Mouse (Mus musculus) intestine, embryonic 16.5 days (tissue): ENCODE data around the gene Vmn2r32. TPM values are rescaled to one million over a fixed set of nuclear protein-coding genes. Genes with fewer than 3 reads are reported as not detected.
"Not testable (repeated sequence)": the region's sequence is repeated elsewhere in the genome, so short reads cannot be mapped to it uniquely, and the experiment has no call there.

Experiments
- ATAC-seq: fragments of 200-750 bp; cut with Nextera tagmentation; 2 replicates; pipeline ENCODE4 v1.8.0; 2017; ENCODE audit warnings: moderate TSS enrichment, moderate library complexity
- H3K27ac ChIP-seq: fragments of 300-500 bp; sonication (generic); 2 replicates; pipeline ENCODE4 v1.5.1; 2014; ENCODE audit warnings: mild to moderate bottlenecking, low read length
- H3K27me3 ChIP-seq: fragments of 300-500 bp; sonication (generic); replicated peaks from 2 replicates; pipeline ENCODE4 v1.6.1; 2014; ENCODE audit warnings: low read length, control low read depth, mixed read lengths; ENCODE audit not compliant: control insufficient read depth, insufficient read depth
- H3K36me3 ChIP-seq: fragments of 300-500 bp; sonication (generic); 2 replicates; pipeline ENCODE4 v1.6.1; 2014; ENCODE audit warnings: low read length, control low read depth; ENCODE audit not compliant: control insufficient read depth, insufficient read depth
- H3K4me1 ChIP-seq: fragments of 300-500 bp; sonication (generic); 2 replicates; pipeline ENCODE4 v1.6.1; 2014; ENCODE audit warnings: low read length, control low read depth, mixed read lengths; ENCODE audit not compliant: control insufficient read depth, insufficient read depth
- H3K4me2 ChIP-seq: fragments of 300-500 bp; sonication (generic); 2 replicates; pipeline ENCODE4 v1.6.1; 2014; ENCODE audit warnings: low read depth, low read length, control low read depth
- H3K4me3 ChIP-seq: fragments of 300-500 bp; sonication (generic); 2 replicates; pipeline ENCODE4 v1.5.1; 2014; ENCODE audit warnings: mild to moderate bottlenecking, low read length
- H3K9ac ChIP-seq: fragments of 300-500 bp; sonication (generic); 2 replicates; pipeline ENCODE4 v1.6.1; 2014; ENCODE audit warnings: low read depth, low read length
- H3K9me3 ChIP-seq: fragments of 300-500 bp; sonication (generic); 2 replicates; pipeline ENCODE4 v1.6.1; 2016; ENCODE audit warnings: low read length, control low read depth; ENCODE audit not compliant: control insufficient read depth
- WGBS: fragments of 180-500 bp; shearing (Covaris S2); extraction: QIAGEN DNeasy Blood & Tissue Kit; methylation state at CpG from one replicate; pipeline ENCODE4 v1.1.7; 2014; 5-methylcytosine and 5-hydroxymethylcytosine counted together
- polyA plus RNA-seq: library from polyadenylated mRNA; unstranded; fragments of >200 nt; fragmentation: Nextera tagmentation; extraction: Ambion mirVana; gene quantifications from 2 replicates; pipeline ENCODE4 v1.2.1, GENCODE M21; 2015

Vmn2r32 gene
- not detected in 2 replicates for polyA plus RNA-seq

DNA sequence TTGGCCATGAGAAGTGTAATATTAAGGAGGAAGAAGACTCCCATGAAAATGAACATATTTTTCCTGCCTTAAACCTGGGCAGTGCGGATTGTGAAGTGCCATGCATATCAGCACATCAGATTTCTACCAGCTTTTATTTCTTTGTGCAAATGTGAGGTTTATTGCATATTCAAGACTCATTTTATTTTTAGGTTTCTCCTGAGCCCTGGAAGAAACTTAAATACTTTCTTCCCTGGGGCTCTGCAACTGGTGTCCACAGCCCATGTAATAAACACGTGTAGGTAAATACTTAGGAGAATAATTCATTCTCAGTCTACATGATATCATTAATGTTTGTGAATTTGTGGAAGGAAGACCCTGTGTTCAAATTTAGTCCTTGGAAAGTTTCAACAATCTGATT, at the start of gene Vmn2r32:
TSS of gene Vmn2r32 (minus strand) at position 101 of the 400 bp plus-strand sequence.
- not testable (repeated sequence) for H3K27ac ChIP-seq, H3K4me1 ChIP-seq, H3K4me2 ChIP-seq, H3K9ac ChIP-seq, ATAC-seq, H3K36me3 ChIP-seq, H3K4me3 ChIP-seq, H3K9me3 ChIP-seq, H3K27me3 ChIP-seq
- no CpG with 5 or more reads among the region's 2 CpGs for WGBS

Other genes starting within 250 kb of the Vmn2r32 start
- gene Vmn2r29, start 232.7 kb downstream of the Vmn2r32 start, polyA plus RNA-seq = 0.64 TPM in 1 of 2 replicates, not detected in the other
- 3.6 and 4.2 TPM in 2 replicates for gene Gm45844, start 201.7 kb downstream of the Vmn2r32 start, polyA plus RNA-seq
- gene Clcn4, start 179.2 kb downstream of the Vmn2r32 start, polyA plus RNA-seq = 51.0 and 54.0 TPM in 2 replicates
- not detected in 2 replicates for gene Vmn2r30, start 142.4 kb downstream of the Vmn2r32 start, polyA plus RNA-seq
- not detected in 2 replicates for gene Gm45783, start 105.4 kb downstream of the Vmn2r32 start, polyA plus RNA-seq
- gene Vmn2r31, start 80.3 kb downstream of the Vmn2r32 start, polyA plus RNA-seq = not detected in 2 replicates
- not detected in 2 replicates for gene Vmn2r33, start 86.8 kb upstream of the Vmn2r32 start, polyA plus RNA-seq
- not detected in 2 replicates for gene Vmn2r34, start 209.5 kb upstream of the Vmn2r32 start, polyA plus RNA-seq